Comparison of ENCODE assay signal across 8 mouse cellular contexts in genomic region chr11:58904410-58904718, GRCm38 (mm10). TPM values are rescaled to one million over a fixed set of nuclear protein-coding genes. Genes with fewer than 3 reads are reported as not detected.
DNase-seq lines count a peak whose midpoint lies in the region; ATAC-seq and TF ChIP-seq lines count a peak whose summit lies in the region.

No protein-coding gene starts in this region.

- TF ChIP-seq POLR2A in kidney, adult 2 months (IDR thresholded peaks at IDR 0.05; ENCODE audit: low read depth, low read length), result no peak
- TF ChIP-seq POLR2A in bone marrow macrophage, adult 2 months (IDR thresholded peaks at IDR 0.05; ENCODE audit: borderline replicate concordance, low read depth, low read length), result no peak

- no peaks in the 10 kb centered on the region for H3K9me3 ChIP-seq in hindbrain, embryonic 12.5 days (replicated peaks)
- H3K9me3 ChIP-seq in midbrain, embryonic 11.5 days (ENCODE audit: control insufficient read depth, low read length), result no peaks in the 10 kb centered on the region

- peak; percentile 46 for ATAC-seq in hindbrain, embryonic 12.5 days (ENCODE audit: low FRiP score)
- ATAC-seq in midbrain, embryonic 11.5 days (ENCODE audit: low FRiP score), result peak; percentile 17

- peak overlapping the region; percentile 68; the same call in 1 of the 2 replicates for H3K27ac ChIP-seq in kidney, adult 2 months (ENCODE audit: insufficient read depth, low read depth, low read length)
- H3K27ac ChIP-seq in bone marrow macrophage, adult 2 months (ENCODE audit: insufficient read depth, low read depth, low read length), result 0 out of 2 replicates have a peak overlapping the region, but pooled peaks have one; percentile 47
- no peak overlapping the region for H3K27ac ChIP-seq in hindbrain, embryonic 12.5 days
- no peak overlapping the region for H3K27ac ChIP-seq in midbrain, embryonic 11.5 days (ENCODE audit: low read depth, low read length)

- TF ChIP-seq CTCF in kidney, adult 2 months (conservative IDR thresholded peaks at IDR 0.05; ENCODE audit: insufficient read depth, insufficient read length, low read depth, low read length), result no peak
- no peak for TF ChIP-seq CTCF in bone marrow macrophage, adult 2 months (IDR thresholded peaks at IDR 0.05; ENCODE audit: low read depth, low read length)

- H3K4me1 ChIP-seq in kidney, adult 2 months (ENCODE audit: control insufficient read depth, insufficient read depth, low read length), result peaks cover 3% of the 10 kb centered on the region; the same call in 1 of the 2 replicates
- H3K4me1 ChIP-seq in bone marrow macrophage, adult 2 months (ENCODE audit: control insufficient read depth, insufficient read depth, low read length), result peaks cover 4% of the 10 kb centered on the region
- H3K4me1 ChIP-seq in hindbrain, embryonic 12.5 days, result peaks cover 8% of the 10 kb centered on the region
- peaks cover 5% of the 10 kb centered on the region; the same call in 1 of the 2 replicates for H3K4me1 ChIP-seq in midbrain, embryonic 11.5 days (ENCODE audit: control insufficient read depth, insufficient read depth, low read length)

- peak overlapping the region; percentile 68 for H3K4me2 ChIP-seq in hindbrain, embryonic 12.5 days (replicated peaks)
- peak overlapping the region; percentile 94 for H3K4me2 ChIP-seq in midbrain, embryonic 11.5 days

- no peak for DNase-seq in kidney, adult 2 months
- no peak for DNase-seq in kidney, adult 11 months
- DNase-seq in midbrain, embryonic 11.5 days (ENCODE audit: low spot score, missing footprints), result no peak
- DNase-seq in spleen, postnatal 10 days (ENCODE audit: low spot score in 2 of 2), result no peak
- DNase-seq in ovary, adult 18-20 months (ENCODE audit: low spot score), result no peak
- DNase-seq in thymus, postnatal 4 days, result no peak

- H3K27me3 ChIP-seq in kidney, adult 2 months (replicated peaks; ENCODE audit: control insufficient read depth, insufficient read depth, low read length), result no peaks in the 10 kb centered on the region
- no peaks in the 10 kb centered on the region for H3K27me3 ChIP-seq in hindbrain, embryonic 12.5 days
- H3K27me3 ChIP-seq in midbrain, embryonic 11.5 days (ENCODE audit: control insufficient read depth, insufficient read depth, low read length), result no peaks in the 10 kb centered on the region

- no peaks in the 10 kb centered on the region for H3K36me3 ChIP-seq in kidney, adult 2 months (ENCODE audit: control insufficient read depth, insufficient read depth, low read length)
- H3K36me3 ChIP-seq in hindbrain, embryonic 12.5 days, result peaks cover 16% of the 10 kb centered on the region
- no peaks in the 10 kb centered on the region for H3K36me3 ChIP-seq in midbrain, embryonic 11.5 days (ENCODE audit: control insufficient read depth, insufficient read depth, low read length)

- 1% methylated on average over 8 of the region's 8 CpGs for WGBS in kidney, adult 2 months
- 5% methylated on average over 8 of the region's 8 CpGs for WGBS in hindbrain, embryonic 12.5 days
- WGBS in midbrain, embryonic 11.5 days, result 4% methylated on average over 8 of the region's 8 CpGs

- H3K4me3 ChIP-seq in kidney, adult 2 months (ENCODE audit: insufficient read depth, low read depth, low read length), result peak overlapping the region; percentile 81
- peak overlapping the region; percentile 72 for H3K4me3 ChIP-seq in bone marrow macrophage, adult 2 months (ENCODE audit: insufficient read depth, low read length)
- peak overlapping the region; percentile 60 for H3K4me3 ChIP-seq in hindbrain, embryonic 12.5 days
- peak overlapping the region; percentile 77 for H3K4me3 ChIP-seq in midbrain, embryonic 11.5 days (ENCODE audit: low read depth, low read length)

- no peak overlapping the region for H3K9ac ChIP-seq in hindbrain, embryonic 12.5 days
- H3K9ac ChIP-seq in midbrain, embryonic 11.5 days (ENCODE audit: low read length), result peak overlapping the region; percentile 94

RNA-seq across cellular contexts. Expression of gene Zfp39, which starts 0.3 kb away (rescaled TPM):
- polyA plus RNA-seq in kidney, adult 2 months (2012; rRNA removed), result 1.2 and 1.5 TPM in 2 replicates
- polyA plus RNA-seq in bone marrow macrophage, adult 2 months (2012; ENCODE audit: insufficient read depth, insufficient read length, missing spikeins), result 3.3 and 4.0 TPM in 2 replicates
- 4.9 and 7.0 TPM in 2 replicates for polyA plus RNA-seq in hindbrain, embryonic 12.5 days (2016; fragmentation: Nextera tagmentation; extraction: Ambion mirVana)
- polyA plus RNA-seq in midbrain, embryonic 11.5 days (2014; fragmentation: Nextera tagmentation; extraction: Ambion mirVana), result 6.4 and 7.3 TPM in 2 replicates

RNA-seq across cellular contexts. Expression of gene Btnl10, which starts 13.3 kb away (rescaled TPM):
- polyA plus RNA-seq in kidney, adult 2 months (2012; rRNA removed), result 0.27 and 0.31 TPM in 2 replicates
- polyA plus RNA-seq in bone marrow macrophage, adult 2 months (2012; ENCODE audit: insufficient read depth, insufficient read length, missing spikeins), result not detected in 2 replicates
- not detected in 2 replicates for polyA plus RNA-seq in hindbrain, embryonic 12.5 days (2016; fragmentation: Nextera tagmentation; extraction: Ambion mirVana)
- polyA plus RNA-seq in midbrain, embryonic 11.5 days (2014; fragmentation: Nextera tagmentation; extraction: Ambion mirVana), result not detected in 2 replicates

RNA-seq across cellular contexts. Expression of gene Rnf187, which starts 34.4 kb away (rescaled TPM):
- 251 and 307 TPM in 2 replicates for polyA plus RNA-seq in kidney, adult 2 months (2012; rRNA removed)
- 99.5 and 112 TPM in 2 replicates for polyA plus RNA-seq in bone marrow macrophage, adult 2 months (2012; ENCODE audit: insufficient read depth, insufficient read length, missing spikeins)
- polyA plus RNA-seq in hindbrain, embryonic 12.5 days (2016; fragmentation: Nextera tagmentation; extraction: Ambion mirVana), result 498 and 513 TPM in 2 replicates
- polyA plus RNA-seq in midbrain, embryonic 11.5 days (2014; fragmentation: Nextera tagmentation; extraction: Ambion mirVana), result 354 and 381 TPM in 2 replicates

RNA-seq across cellular contexts. Expression of gene 2810021J22Rik, which starts 37.3 kb away (rescaled TPM):
- 3.3 and 3.7 TPM in 2 replicates for polyA plus RNA-seq in kidney, adult 2 months (2012; rRNA removed)
- polyA plus RNA-seq in bone marrow macrophage, adult 2 months (2012; ENCODE audit: insufficient read depth, insufficient read length, missing spikeins), result 3.6 and 4.5 TPM in 2 replicates
- 10.2 and 12.0 TPM in 2 replicates for polyA plus RNA-seq in hindbrain, embryonic 12.5 days (2016; fragmentation: Nextera tagmentation; extraction: Ambion mirVana)
- 13.4 and 13.6 TPM in 2 replicates for polyA plus RNA-seq in midbrain, embryonic 11.5 days (2014; fragmentation: Nextera tagmentation; extraction: Ambion mirVana)

RNA-seq across cellular contexts. Expression of gene Hist3h2ba, which starts 44.4 kb away (rescaled TPM):
- 3.0 and 5.3 TPM in 2 replicates for polyA plus RNA-seq in kidney, adult 2 months (2012; rRNA removed)
- 1.4 TPM in 1 of 2 replicates, not detected in the other for polyA plus RNA-seq in bone marrow macrophage, adult 2 months (2012; ENCODE audit: insufficient read depth, insufficient read length, missing spikeins)
- 149 and 154 TPM in 2 replicates for polyA plus RNA-seq in hindbrain, embryonic 12.5 days (2016; fragmentation: Nextera tagmentation; extraction: Ambion mirVana)
- polyA plus RNA-seq in midbrain, embryonic 11.5 days (2014; fragmentation: Nextera tagmentation; extraction: Ambion mirVana), result 99.9 and 101 TPM in 2 replicates

Comparison
In these comparisons a context has a peak if more than half of its experiments do, and no peak if none do; other contexts are left out.
1. H3K27ac ChIP-seq: peak in kidney, adult 2 months (single experiment) and bone marrow macrophage, adult 2 months (single experiment); none in hindbrain, embryonic 12.5 days (single experiment) and midbrain, embryonic 11.5 days (single experiment).
2. Peak in every context shown above with its lines, with median percentiles within 50 percentile points of each other: H3K4me3 ChIP-seq.